Mouse (Mus musculus): ENCODE results near the gene Efna5. TPM values are rescaled to one million over a fixed set of nuclear protein-coding genes. Genes with fewer than 3 reads are reported as not detected.

Efna5 gene
- polyA plus RNA-seq, 1 experiment from 2014 or later = 56.7 TPM

DNA sequence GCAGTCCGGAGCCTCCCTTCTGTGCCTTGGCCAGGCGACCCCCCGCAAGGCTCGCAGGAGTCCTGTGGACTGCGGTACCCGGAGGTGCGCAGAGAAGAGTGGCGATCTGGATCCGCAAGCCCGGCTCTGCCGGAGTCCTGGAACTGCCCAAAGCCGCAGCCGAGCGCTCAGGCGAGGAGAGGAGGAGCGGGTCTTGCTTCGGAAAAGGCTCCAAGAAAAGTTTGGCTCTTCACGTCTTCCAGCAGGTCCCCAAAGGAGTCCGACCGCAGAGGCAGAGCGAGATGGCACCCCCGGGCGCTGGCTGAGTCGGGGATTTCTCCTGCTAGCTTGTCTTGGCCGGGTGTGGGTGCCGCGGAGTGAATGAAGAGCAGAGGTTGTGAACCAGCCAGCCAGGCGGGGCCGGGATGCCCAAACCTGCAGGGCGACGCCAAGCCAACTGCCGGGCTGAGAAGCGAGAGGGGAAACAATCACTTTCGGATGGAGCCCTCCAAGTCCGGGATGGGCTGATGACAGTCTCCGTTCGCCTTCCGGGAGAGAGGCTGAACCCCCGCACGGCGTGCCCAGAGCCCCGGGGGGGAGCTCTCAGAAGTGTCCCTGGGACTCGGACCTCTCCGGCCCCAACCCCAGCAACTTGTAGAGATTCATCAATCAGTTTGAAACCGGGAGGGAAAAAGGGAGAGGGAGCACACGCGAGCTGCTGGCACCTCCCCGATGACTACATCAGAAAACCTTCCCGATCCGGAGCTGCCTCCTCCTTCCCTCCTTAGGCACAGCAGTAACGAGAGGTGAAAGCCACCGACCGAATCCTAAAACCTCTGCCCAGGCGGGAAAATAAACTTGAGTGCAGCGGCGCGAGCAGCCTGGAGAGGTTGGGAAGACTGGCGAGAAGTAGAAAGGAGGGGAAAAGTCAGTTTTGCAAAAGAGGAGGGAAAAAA is 941 bp upstream of the Efna5 start:
- DNase-seq (ENCODE audit: low spot score) = peak; percentile 77
- ATAC-seq (ENCODE audit: low FRiP score) = peak; percentile 34
- under 1% methylated on average over 58 of the region's 58 CpGs for WGBS

DNA sequence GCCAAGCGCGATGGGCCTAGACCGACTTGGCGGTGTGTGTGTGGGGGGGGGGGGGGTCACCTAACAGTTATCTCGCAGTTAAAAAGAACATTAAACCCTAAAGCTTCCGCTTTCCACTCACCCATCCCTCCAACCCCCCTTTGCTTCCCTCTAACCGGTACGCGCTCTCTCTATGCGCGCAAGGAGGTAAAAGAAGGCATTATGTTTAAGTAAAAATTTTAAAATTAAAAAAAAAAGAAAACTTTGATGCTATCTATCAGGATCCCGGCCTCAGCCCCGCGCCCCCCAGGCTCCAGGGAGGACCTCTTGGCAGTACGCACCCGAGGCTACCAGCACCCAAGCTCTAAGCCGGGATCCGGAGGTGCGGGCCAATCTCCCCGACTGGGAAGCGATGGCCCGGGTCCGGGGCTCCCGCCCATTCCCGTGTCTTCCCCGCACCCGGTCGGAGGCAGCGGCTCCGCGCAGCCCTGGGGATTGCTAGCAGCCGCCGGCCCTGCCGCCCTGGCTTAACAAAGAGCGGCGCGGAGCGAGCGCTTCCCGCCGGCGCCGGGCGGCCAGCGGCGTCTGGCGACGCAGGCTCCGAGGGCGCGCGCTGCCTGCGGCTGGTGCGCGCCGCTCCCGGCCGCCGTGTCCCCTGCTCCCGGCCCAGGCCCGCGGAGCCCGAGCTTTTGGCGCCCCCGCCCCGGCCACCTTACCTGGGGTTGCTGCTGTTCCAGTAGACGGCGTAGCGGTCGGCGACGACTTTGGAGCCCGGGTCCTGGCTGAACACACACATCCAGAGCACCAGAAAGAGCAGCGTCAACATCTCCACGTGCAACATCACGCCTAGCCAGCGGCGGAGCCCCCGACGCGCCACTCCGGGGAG is 574 bp downstream of the Efna5 start:
- Histone ChIP-seq H3K4me2 (replicated peaks; ENCODE audit: low read depth, low read length) (peak overlapping the region; percentile 90), H3K36me3 (ENCODE audit: control insufficient read depth, insufficient read depth, low read length) (no peaks in the 10 kb centered on the region), H3K9me3 (ENCODE audit: control insufficient read depth, low read length) (no peaks in the 10 kb centered on the region), H3K27me3 (ENCODE audit: control insufficient read depth, insufficient read depth, low read length) (no peaks in the 10 kb centered on the region), H3K4me3 (ENCODE audit: low read depth, low read length) (peak overlapping the region; percentile 82), H3K27ac (ENCODE audit: low read depth, low read length) (peak overlapping the region; percentile 84), H3K9ac (ENCODE audit: low read depth, low read length) (peak overlapping the region; percentile 97), H3K4me1 (replicated peaks; ENCODE audit: control insufficient read depth, insufficient read depth, low read length) (no peaks in the 10 kb centered on the region)
- DNase-seq (ENCODE audit: low spot score) (peak; percentile 80), ATAC-seq (ENCODE audit: low FRiP score) (peak; percentile 43)
- WGBS = under 1% methylated on average over 80 of the region's 82 CpGs

More for the DNA sequence above, 941 bp upstream of the Efna5 start:
- Histone ChIP-seq H3K9ac (ENCODE audit: low read depth, low read length) (peak overlapping the region; percentile 97), H3K9me3 (ENCODE audit: control insufficient read depth, low read length) (no peaks in the 10 kb centered on the region), H3K27ac (ENCODE audit: low read depth, low read length) (peak overlapping the region; percentile 84), H3K27me3 (ENCODE audit: control insufficient read depth, insufficient read depth, low read length) (no peaks in the 10 kb centered on the region), H3K4me3 (ENCODE audit: low read depth, low read length) (peak overlapping the region; percentile 82), H3K4me1 (replicated peaks; ENCODE audit: control insufficient read depth, insufficient read depth, low read length) (no peaks in the 10 kb centered on the region), H3K4me2 (replicated peaks; ENCODE audit: low read depth, low read length) (peak overlapping the region; percentile 90), H3K36me3 (ENCODE audit: control insufficient read depth, insufficient read depth, low read length) (no peaks in the 10 kb centered on the region)

DNA sequence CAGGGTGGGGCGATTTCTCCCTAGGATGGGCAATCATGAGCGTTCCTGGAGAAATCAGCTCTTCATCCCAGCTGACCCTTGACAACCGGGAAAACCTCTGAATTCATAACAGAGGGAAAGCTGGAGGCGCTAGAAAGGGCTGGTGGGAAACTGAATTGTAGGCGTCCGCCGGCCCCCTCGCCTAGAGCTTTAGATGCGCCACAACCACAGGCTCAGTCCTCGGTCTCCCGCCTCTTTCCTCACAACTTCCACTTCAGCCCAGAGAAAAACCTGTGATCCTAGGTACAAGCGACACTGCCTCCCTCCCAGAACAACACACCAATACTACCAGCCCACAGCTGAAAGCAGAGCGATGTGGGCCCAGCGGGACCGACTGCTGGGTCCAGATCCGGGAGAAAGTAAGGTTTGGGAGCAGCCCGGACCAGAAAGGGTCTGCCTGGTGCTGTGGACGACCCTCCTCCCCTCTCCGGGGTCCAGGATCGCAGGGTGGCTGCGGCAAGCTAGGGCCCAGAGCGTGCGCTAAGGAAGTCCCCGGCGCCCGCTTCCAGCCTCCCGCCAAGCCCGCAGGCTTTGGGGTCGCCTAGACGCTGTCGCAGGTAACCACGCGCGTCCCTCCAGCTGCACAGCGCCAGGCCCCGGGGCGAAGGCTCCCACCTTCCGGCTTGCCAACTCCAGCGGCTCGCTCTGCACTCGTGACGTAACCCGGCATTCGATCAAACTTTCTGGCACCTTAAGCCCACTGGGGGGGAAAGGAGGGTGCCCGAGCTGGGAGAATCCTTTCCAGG is 1.4 kb downstream of the Efna5 start:
- no peaks in the 10 kb centered on the region for H3K4me1 ChIP-seq (replicated peaks; ENCODE audit: control insufficient read depth, insufficient read depth, low read length)
- 0 out of 2 replicates have a peak, but pooled peaks have one; percentile 3 for ATAC-seq (ENCODE audit: low FRiP score)
- peak overlapping the region; percentile 82 for H3K4me3 ChIP-seq (ENCODE audit: low read depth, low read length)
- peak; percentile 75 for DNase-seq (ENCODE audit: low spot score)
- under 1% methylated on average over 43 of the region's 45 CpGs for WGBS
- peak overlapping the region; percentile 74 for H3K27ac ChIP-seq (ENCODE audit: low read depth, low read length)
- H3K9ac ChIP-seq (ENCODE audit: low read depth, low read length) = peak overlapping the region; percentile 97
- peak overlapping the region; percentile 90 for H3K4me2 ChIP-seq (replicated peaks; ENCODE audit: low read depth, low read length)
- no peaks in the 10 kb centered on the region for H3K36me3 ChIP-seq (ENCODE audit: control insufficient read depth, insufficient read depth, low read length)
- no peaks in the 10 kb centered on the region for H3K9me3 ChIP-seq (ENCODE audit: control insufficient read depth, low read length)
- no peaks in the 10 kb centered on the region for H3K27me3 ChIP-seq (ENCODE audit: control insufficient read depth, insufficient read depth, low read length)

DNA sequence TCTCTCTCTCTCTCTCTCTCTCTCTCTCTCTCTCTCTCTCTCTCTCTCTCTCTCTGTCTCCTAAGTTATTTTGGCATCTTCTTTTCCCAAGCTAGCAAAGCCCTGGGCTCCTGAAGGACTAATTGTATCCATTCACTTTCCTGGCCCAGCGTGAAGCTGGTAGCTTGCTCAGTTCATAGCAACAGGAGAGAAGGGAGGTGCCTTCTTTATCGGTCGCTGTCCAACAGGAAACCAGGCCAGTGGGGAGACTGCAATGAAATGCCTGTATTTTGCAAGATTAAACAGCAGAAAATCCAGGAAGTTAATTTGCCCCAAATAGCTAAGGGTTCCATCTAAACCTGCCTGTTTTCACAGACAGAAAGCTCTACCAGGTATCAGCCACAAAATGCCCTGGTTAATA is 5.4 kb downstream of the Efna5 start:
- no peak for DNase-seq (ENCODE audit: low spot score)
- Histone ChIP-seq H3K27me3 (ENCODE audit: control insufficient read depth, insufficient read depth, low read length) (no peaks in the 10 kb centered on the region), H3K9me3 (ENCODE audit: control insufficient read depth, low read length) (no peaks in the 10 kb centered on the region), H3K36me3 (ENCODE audit: control insufficient read depth, insufficient read depth, low read length) (no peaks in the 10 kb centered on the region), H3K27ac (ENCODE audit: low read depth, low read length) (no peak overlapping the region), H3K4me3 (ENCODE audit: low read depth, low read length) (no peak overlapping the region), H3K4me2 (replicated peaks; ENCODE audit: low read depth, low read length) (no peak overlapping the region), H3K4me1 (replicated peaks; ENCODE audit: control insufficient read depth, insufficient read depth, low read length) (0 out of 2 replicates have a peak, but pooled peaks cover 6% of the 10 kb centered on the region), H3K9ac (ENCODE audit: low read depth, low read length) (no peak overlapping the region)
- 4% methylated on average over 3 of the region's 3 CpGs for WGBS
- no peak for ATAC-seq (ENCODE audit: low FRiP score)

DNA sequence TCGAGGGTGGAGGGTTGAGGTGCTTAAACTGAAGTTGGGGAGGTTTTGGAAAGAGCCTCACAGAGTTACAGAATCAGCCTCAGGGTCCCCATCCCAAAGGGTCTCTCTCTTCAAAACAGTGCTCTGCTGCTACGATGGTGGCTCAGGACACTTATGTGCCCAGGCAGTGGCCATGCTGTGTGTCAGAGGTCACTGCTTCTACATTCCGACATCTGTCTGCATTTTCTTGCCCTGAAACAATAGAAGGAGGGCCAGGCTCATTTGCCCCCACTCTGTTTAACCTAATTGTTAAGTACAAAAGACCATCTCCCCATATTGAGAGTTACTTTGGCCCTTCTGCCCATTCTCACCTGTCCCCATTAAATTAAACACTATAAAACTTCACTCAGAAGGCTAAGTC is 9.2 kb downstream of the Efna5 start:
- no peak overlapping the region for H3K27ac ChIP-seq (ENCODE audit: low read depth, low read length)
- 2% methylated on average over 3 of the region's 3 CpGs for WGBS
- ATAC-seq (ENCODE audit: low FRiP score) (no peak), DNase-seq (ENCODE audit: low spot score) (no peak)
- H3K4me2 ChIP-seq (replicated peaks; ENCODE audit: low read depth, low read length) = 0 out of 2 replicates have a peak overlapping the region, but pooled peaks have one; percentile 1
- no peak overlapping the region for H3K4me3 ChIP-seq (ENCODE audit: low read depth, low read length)
- no peaks in the 10 kb centered on the region for H3K9me3 ChIP-seq (ENCODE audit: control insufficient read depth, low read length)
- no peaks in the 10 kb centered on the region for H3K27me3 ChIP-seq (ENCODE audit: control insufficient read depth, insufficient read depth, low read length)
- no peak overlapping the region for H3K9ac ChIP-seq (ENCODE audit: low read depth, low read length)
- H3K36me3 ChIP-seq (ENCODE audit: control insufficient read depth, insufficient read depth, low read length) = no peaks in the 10 kb centered on the region
- 0 out of 2 replicates have a peak, but pooled peaks cover 6% of the 10 kb centered on the region for H3K4me1 ChIP-seq (replicated peaks; ENCODE audit: control insufficient read depth, insufficient read depth, low read length)

DNA sequence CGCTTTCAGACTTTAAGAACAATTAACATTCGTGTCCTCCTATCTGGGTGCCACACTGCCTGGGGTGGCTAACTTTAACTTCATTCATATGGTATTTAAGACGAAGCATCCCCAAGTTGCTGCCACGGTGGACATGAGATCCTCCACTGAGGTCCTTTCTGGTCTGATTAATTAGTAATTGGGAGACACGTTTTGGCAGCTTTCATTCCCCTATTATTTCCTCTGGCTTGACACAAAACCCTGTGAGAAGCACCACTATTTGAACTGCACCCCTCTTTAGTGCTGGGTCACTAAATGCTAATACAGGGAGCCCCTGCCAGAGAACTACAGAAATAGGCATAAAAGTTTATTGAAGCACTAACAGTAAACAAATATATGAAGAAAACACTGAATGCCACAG is 9.9 kb downstream of the Efna5 start:
- 30% methylated on average over 5 of the region's 5 CpGs for WGBS
- no peak overlapping the region for H3K4me3 ChIP-seq (ENCODE audit: low read depth, low read length)
- H3K36me3 ChIP-seq (ENCODE audit: control insufficient read depth, insufficient read depth, low read length) = no peaks in the 10 kb centered on the region
- H3K27me3 ChIP-seq (ENCODE audit: control insufficient read depth, insufficient read depth, low read length) = no peaks in the 10 kb centered on the region
- no peak overlapping the region for H3K4me2 ChIP-seq (replicated peaks; ENCODE audit: low read depth, low read length)
- no peaks in the 10 kb centered on the region for H3K9me3 ChIP-seq (ENCODE audit: control insufficient read depth, low read length)
- 0 out of 2 replicates have a peak, but pooled peaks cover 6% of the 10 kb centered on the region for H3K4me1 ChIP-seq (replicated peaks; ENCODE audit: control insufficient read depth, insufficient read depth, low read length)
- H3K9ac ChIP-seq (ENCODE audit: low read depth, low read length) = no peak overlapping the region
- no peak for DNase-seq (ENCODE audit: low spot score)
- peak; percentile 30; the same call in 1 of the 2 replicates for ATAC-seq (ENCODE audit: low FRiP score)
- no peak overlapping the region for H3K27ac ChIP-seq (ENCODE audit: low read depth, low read length)

DNA sequence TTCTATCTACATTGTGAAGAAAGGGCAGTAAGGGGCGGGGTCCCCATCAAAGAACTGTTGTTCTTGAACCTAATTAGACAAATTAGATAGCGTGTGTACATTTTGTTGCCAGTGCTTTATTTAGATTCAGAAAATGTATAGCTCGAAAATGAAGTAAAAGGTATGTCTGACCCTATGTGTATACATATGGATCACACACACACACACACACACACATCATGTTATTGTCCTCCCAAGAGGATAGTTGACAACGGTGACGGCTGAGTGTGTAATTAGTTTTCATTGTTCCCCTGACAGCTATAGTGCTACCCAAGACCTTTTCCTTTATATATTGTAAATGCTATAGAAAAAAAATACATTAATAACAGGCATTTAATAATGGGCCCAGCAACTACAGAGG is 10.7 kb downstream of the Efna5 start:
- H3K9me3 ChIP-seq (ENCODE audit: control insufficient read depth, low read length) = no peaks in the 10 kb centered on the region
- no peak overlapping the region for H3K27ac ChIP-seq (ENCODE audit: low read depth, low read length)
- no peak overlapping the region for H3K4me3 ChIP-seq (ENCODE audit: low read depth, low read length)
- H3K27me3 ChIP-seq (ENCODE audit: control insufficient read depth, insufficient read depth, low read length) = no peaks in the 10 kb centered on the region
- WGBS = 45% methylated on average over 5 of the region's 5 CpGs
- no peaks in the 10 kb centered on the region for H3K36me3 ChIP-seq (ENCODE audit: control insufficient read depth, insufficient read depth, low read length)
- DNase-seq (ENCODE audit: low spot score) = no peak
- H3K9ac ChIP-seq (ENCODE audit: low read depth, low read length) = no peak overlapping the region
- H3K4me2 ChIP-seq (replicated peaks; ENCODE audit: low read depth, low read length) = no peak overlapping the region
- ATAC-seq (ENCODE audit: low FRiP score) = peak; percentile 72; the same call in 1 of the 2 replicates
- H3K4me1 ChIP-seq (replicated peaks; ENCODE audit: control insufficient read depth, insufficient read depth, low read length) = 0 out of 2 replicates have a peak, but pooled peaks cover 6% of the 10 kb centered on the region

DNA sequence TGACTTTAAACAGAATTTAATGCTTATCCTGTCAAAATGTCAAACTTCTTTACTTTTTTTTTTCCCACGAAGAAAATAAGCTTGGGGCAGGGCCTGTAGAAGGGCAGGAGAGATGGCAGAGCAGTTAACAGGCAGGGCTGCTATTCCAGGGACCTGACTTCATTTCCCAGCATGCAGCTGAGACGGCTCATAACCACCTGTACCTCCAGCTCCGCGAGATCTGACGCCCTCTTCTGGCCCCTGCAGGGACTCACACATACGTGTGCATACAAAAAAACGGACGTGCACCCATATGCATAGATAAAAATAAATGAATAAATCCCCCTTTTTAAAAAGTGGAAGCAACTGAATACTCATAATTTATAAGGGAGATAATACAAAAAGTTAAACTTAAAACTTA is 16.2 kb downstream of the Efna5 start:
- peaks cover 4% of the 10 kb centered on the region for H3K4me1 ChIP-seq (replicated peaks; ENCODE audit: control insufficient read depth, insufficient read depth, low read length)
- H3K27me3 ChIP-seq (ENCODE audit: control insufficient read depth, insufficient read depth, low read length) = no peaks in the 10 kb centered on the region
- ATAC-seq (ENCODE audit: low FRiP score) (no peak), DNase-seq (ENCODE audit: low spot score) (no peak)
- no peak overlapping the region for H3K9ac ChIP-seq (ENCODE audit: low read depth, low read length)
- 93% methylated on average over 8 of the region's 8 CpGs for WGBS
- no peaks in the 10 kb centered on the region for H3K36me3 ChIP-seq (ENCODE audit: control insufficient read depth, insufficient read depth, low read length)
- H3K4me3 ChIP-seq (ENCODE audit: low read depth, low read length) = no peak overlapping the region
- no peak overlapping the region for H3K4me2 ChIP-seq (replicated peaks; ENCODE audit: low read depth, low read length)
- no peak overlapping the region for H3K27ac ChIP-seq (ENCODE audit: low read depth, low read length)
- H3K9me3 ChIP-seq (ENCODE audit: control insufficient read depth, low read length) = no peaks in the 10 kb centered on the region

Measured in hindbrain, embryonic 11.5 days (tissue).